Mouse (Mus musculus) heart, embryonic 10.5 days (tissue): ENCODE data around the gene Ly6g. TPM values are rescaled to one million over a fixed set of nuclear protein-coding genes. Genes with fewer than 3 reads are reported as not detected.
"Not testable (repeated sequence)": the region's sequence is repeated elsewhere in the genome, so short reads cannot be mapped to it uniquely, and the experiment has no call there.

Source experiments
- DNase-seq: peaks from one replicate; pipeline ENCODE4 v3.0.0-alpha.2; 2017; ENCODE audit warnings: low spot score
- H3K27ac ChIP-seq: fragments of 300-500 bp; sonication (generic); 2 replicates; pipeline ENCODE4 v1.5.1; 2016; ENCODE audit warnings: mild to moderate bottlenecking
- H3K27me3 ChIP-seq: fragments of 300-500 bp; sonication (generic); 2 replicates; pipeline ENCODE4 v1.6.1; 2016; ENCODE audit warnings: mild to moderate bottlenecking; ENCODE audit not compliant: poor library complexity, insufficient read depth, severe bottlenecking
- H3K36me3 ChIP-seq: fragments of 300-500 bp; sonication (generic); 2 replicates; pipeline ENCODE4 v1.6.1; 2016; ENCODE audit warnings: mild to moderate bottlenecking, moderate library complexity
- H3K4me1 ChIP-seq: fragments of 300-500 bp; sonication (generic); 2 replicates; pipeline ENCODE4 v1.6.1; 2016; ENCODE audit warnings: mild to moderate bottlenecking
- H3K4me3 ChIP-seq: fragments of 300-500 bp; sonication (generic); 2 replicates; pipeline ENCODE4 v1.5.1; 2016; ENCODE audit warnings: mild to moderate bottlenecking, moderate library complexity
- H3K9me3 ChIP-seq: fragments of 300-500 bp; sonication (generic); 2 replicates; pipeline ENCODE4 v1.6.1; 2016; ENCODE audit warnings: mild to moderate bottlenecking, moderate library complexity
- WGBS: fragments of 180-500 bp; shearing (Covaris S2); methylation state at CpG from one replicate; pipeline ENCODE4 v1.1.7; 2016; 5-methylcytosine and 5-hydroxymethylcytosine counted together
- polyA plus RNA-seq: library from polyadenylated mRNA; unstranded; fragments of >200 nt; fragmentation: Nextera tagmentation; extraction: Ambion mirVana; gene quantifications from 2 replicates; pipeline ENCODE4 v1.2.1, GENCODE M21; 2016

The Ly6g gene
- polyA plus RNA-seq, 1 experiment from 2014 or later, result not detected

DNA sequence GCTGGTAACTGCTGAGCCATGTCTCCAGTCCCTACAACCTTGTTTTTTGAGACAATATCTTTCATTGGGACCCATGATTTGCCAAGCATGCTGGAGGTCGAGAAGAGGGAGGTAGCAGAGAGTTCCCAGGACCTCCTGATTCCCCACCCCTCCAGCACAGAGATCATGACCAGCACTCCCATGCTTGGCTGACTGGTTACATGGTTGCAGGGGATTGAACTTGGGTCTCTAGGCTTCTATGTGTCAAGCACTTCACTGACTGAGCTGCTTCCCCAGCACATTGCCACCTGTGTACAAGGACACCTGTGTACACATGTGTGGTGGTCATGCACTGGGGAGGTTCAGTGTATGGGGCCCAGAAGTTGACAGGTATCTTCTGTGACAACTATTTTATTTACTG is 2.6 kb downstream of the Ly6g start:
- H3K36me3 ChIP-seq, result no peaks in the 10 kb centered on the region

GRCm38 (mm10) chr15:75175506-75175905 is 20.5 kb downstream of the Ly6g start:
- 47% methylated on average over 1 of the region's 1 CpGs for WGBS
- no peaks in the 10 kb centered on the region for H3K9me3 ChIP-seq
- no peak overlapping the region for H3K27ac ChIP-seq
- H3K4me3 ChIP-seq, result no peak overlapping the region
- no peaks in the 10 kb centered on the region for H3K27me3 ChIP-seq
- DNase-seq, result peak; percentile 69
- H3K4me1 ChIP-seq, result no peaks in the 10 kb centered on the region
- H3K36me3 ChIP-seq, result no peaks in the 10 kb centered on the region

More for the DNA sequence above, 2.6 kb downstream of the Ly6g start:
- no peak overlapping the region for H3K4me3 ChIP-seq
- DNase-seq, result peak; percentile 65
- no peaks in the 10 kb centered on the region for H3K27me3 ChIP-seq
- 0 out of 2 replicates have a peak, but pooled peaks cover 7% of the 10 kb centered on the region for H3K9me3 ChIP-seq
- H3K27ac ChIP-seq, result no peak overlapping the region
- 63% methylated on average over 1 of the region's 1 CpGs for WGBS
- H3K4me1 ChIP-seq, result no peaks in the 10 kb centered on the region

DNA sequence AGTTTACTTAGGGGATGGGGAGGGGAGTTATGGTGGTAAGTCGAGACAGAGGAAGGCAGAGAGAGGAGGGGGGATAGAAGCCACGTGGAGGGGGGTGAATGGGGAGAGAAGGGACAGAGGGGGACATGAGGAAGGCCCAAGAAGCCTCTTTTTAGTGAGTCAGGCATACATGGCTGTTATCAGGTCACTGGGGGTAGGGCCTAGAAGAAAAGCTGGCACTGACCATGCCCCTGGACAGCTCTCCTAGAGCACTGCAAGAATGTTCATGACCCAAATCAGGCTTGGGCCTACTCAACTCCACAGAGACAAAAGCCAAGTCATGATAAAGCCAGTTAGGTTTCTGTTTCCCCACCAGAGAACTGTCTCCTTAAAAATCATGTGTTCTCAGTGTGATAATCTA is 31.3 kb downstream of the Ly6g start:
- Histone ChIP-seq H3K4me3 (no peak overlapping the region), H3K36me3 (no peaks in the 10 kb centered on the region), H3K4me1 (no peaks in the 10 kb centered on the region), H3K9me3 (no peaks in the 10 kb centered on the region), H3K27me3 (no peaks in the 10 kb centered on the region), H3K27ac (no peak overlapping the region)
- 29% methylated on average over 2 of the region's 2 CpGs for WGBS
- peak; percentile 58 for DNase-seq

- WGBS, result 65% methylated on average over 2 of the region's 2 CpGs
These were observed 34.1 kb downstream of the Ly6g start for GRCm38 (mm10) chr15:75189116-75189515.

DNA sequence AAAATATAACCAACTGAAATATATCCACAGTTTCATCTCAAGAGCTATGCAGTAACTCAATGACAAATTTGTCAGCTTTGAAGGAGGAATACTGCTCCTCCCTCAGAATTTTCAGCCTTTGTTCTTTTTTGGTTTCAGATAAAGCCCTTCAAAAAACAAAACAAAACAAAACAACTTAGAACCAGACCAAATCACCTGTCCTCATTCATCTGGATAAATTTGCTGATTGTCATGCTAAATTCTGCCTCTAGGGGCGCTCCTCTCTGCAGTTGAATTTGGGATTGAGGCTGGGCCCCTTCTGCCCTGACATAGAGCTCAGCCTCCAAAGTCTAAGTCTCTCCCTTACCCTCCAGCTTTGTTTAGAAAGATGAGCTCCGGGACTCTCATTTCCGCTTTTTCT is 35.5 kb downstream of the Ly6g start:
- WGBS, result 0% methylated on average over 1 of the region's 3 CpGs

More at GRCm38 (mm10) chr15:75189116-75189515, 34.1 kb downstream of the Ly6g start:
- no peaks in the 10 kb centered on the region for H3K27me3 ChIP-seq
- no peaks in the 10 kb centered on the region for H3K4me1 ChIP-seq
- H3K36me3 ChIP-seq, result no peaks in the 10 kb centered on the region
- peak; percentile 68 for DNase-seq
- H3K27ac ChIP-seq, result no peak overlapping the region
- H3K9me3 ChIP-seq, result no peaks in the 10 kb centered on the region
- no peak overlapping the region for H3K4me3 ChIP-seq

More for the DNA sequence above, 35.5 kb downstream of the Ly6g start:
- H3K4me1 ChIP-seq, DNase-seq, H3K9me3 ChIP-seq, H3K4me3 ChIP-seq, H3K27ac ChIP-seq, H3K36me3 ChIP-seq, H3K27me3 ChIP-seq: not testable (repeated sequence)

Other genes starting within 250 kb of the Ly6g start
- gene Ly6i, start 171.8 kb upstream of the Ly6g start, polyA plus RNA-seq, result not detected in 2 replicates
- 0.36 and 0.93 TPM in 2 replicates for gene Ly6a, start 157.2 kb upstream of the Ly6g start, polyA plus RNA-seq
- 0.26 and 0.41 TPM in 2 replicates for gene Ly6c1, start 106.4 kb upstream of the Ly6g start, polyA plus RNA-seq
- not detected in 2 replicates for gene Ly6c2, start 43.3 kb upstream of the Ly6g start, polyA plus RNA-seq
- 0.18 TPM in 1 of 2 replicates, not detected in the other for gene BC025446, start 61.1 kb downstream of the Ly6g start, polyA plus RNA-seq
- not detected in 2 replicates for gene Ly6f, start 113.2 kb downstream of the Ly6g start, polyA plus RNA-seq